Mouse (Mus musculus) cerebellum, adult 9-10 months (tissue): Measurements from ENCODE around the gene Chst3.
A peak's percentile ranks its signal among the peaks of the same experiment; 100 is the strongest.
"Not testable (repeated sequence)": the region's sequence is repeated elsewhere in the genome, so short reads cannot be mapped to it uniquely, and the experiment has no call there.

ENCODE experiments used
- DNase-seq: peaks from one replicate; pipeline ENCODE4 v3.0.0; 2022

Chst3 gene

GRCm38 (mm10) chr10:60230321-60231088 lies 11.4 kb upstream of the Chst3 start:
- no peak for DNase-seq

GRCm38 (mm10) chr10:60229113-60229512 lies 10.1 kb upstream of the Chst3 start:
- DNase-seq, result no peak

GRCm38 (mm10) chr10:60227666-60228065 lies 8.6 kb upstream of the Chst3 start:
- DNase-seq, result no peak

GRCm38 (mm10) chr10:60224601-60225000 lies 5.5 kb upstream of the Chst3 start:
- no peak for DNase-seq

GRCm38 (mm10) chr10:60221571-60222259 lies 2.7 kb upstream of the Chst3 start:
- DNase-seq, result not testable (repeated sequence)

GRCm38 (mm10) chr10:60220607-60221006 lies 1.5 kb upstream of the Chst3 start:
- DNase-seq, result no peak

GRCm38 (mm10) chr10:60220042-60220523 lies 1.0 kb upstream of the Chst3 start:
- no peak for DNase-seq

- DNase-seq, result no peak
These were observed 948 bp downstream of the Chst3 start for GRCm38 (mm10) chr10:60218033-60218590.

- no peak for DNase-seq
These were observed 2.5 kb downstream of the Chst3 start for GRCm38 (mm10) chr10:60216331-60217095.

GRCm38 (mm10) chr10:60215077-60215960 lies 3.7 kb downstream of the Chst3 start:
- DNase-seq, result no peak

- no peak for DNase-seq
These were observed 6.3 kb downstream of the Chst3 start for GRCm38 (mm10) chr10:60212589-60213379.

GRCm38 (mm10) chr10:60211501-60212005 lies 7.5 kb downstream of the Chst3 start:
- no peak for DNase-seq

- no peak for DNase-seq
These were observed 8.6 kb downstream of the Chst3 start for GRCm38 (mm10) chr10:60210468-60210867.

- peak; percentile 71 for DNase-seq
These were observed 9.8 kb downstream of the Chst3 start for GRCm38 (mm10) chr10:60209237-60209636.

GRCm38 (mm10) chr10:60207166-60207705 lies 11.8 kb downstream of the Chst3 start:
- DNase-seq, result no peak

- DNase-seq, result no peak
These were observed 13.3 kb downstream of the Chst3 start for GRCm38 (mm10) chr10:60205601-60206241.

- no peak for DNase-seq
These were observed 16.3 kb downstream of the Chst3 start for GRCm38 (mm10) chr10:60202785-60203184.

- no peak for DNase-seq
These were observed 18.1 kb downstream of the Chst3 start for GRCm38 (mm10) chr10:60200996-60201395.

- DNase-seq, result no peak
These were observed 19.7 kb downstream of the Chst3 start for GRCm38 (mm10) chr10:60199378-60199777.

- DNase-seq, result no peak
These were observed 21.6 kb downstream of the Chst3 start for GRCm38 (mm10) chr10:60197406-60197821.
